Mouse (Mus musculus) ES-E14 (cell line): ENCODE measurements at regions not wholly inside any gene's neighbourhood (a gene's known extent, or its start where the extent isn't known, plus 50 kb on each side); places are given as distances from the start of the nearest gene placed in this dataset.

ENCODE experiments used
- HCFC1 ChIP-seq: IDR thresholded peaks from 2 replicates; pipeline ENCODE4 v1.6.1; 2012; ENCODE audit warnings: low read length, inconsistent platforms, borderline replicate concordance; ENCODE audit not compliant: insufficient read depth
- MAFK ChIP-seq: IDR thresholded peaks from 2 replicates; pipeline ENCODE4 v1.6.1; 2014; ENCODE audit warnings: mild to moderate bottlenecking, low read depth, low read length, inconsistent platforms; ENCODE audit not compliant: insufficient read depth

DNA sequence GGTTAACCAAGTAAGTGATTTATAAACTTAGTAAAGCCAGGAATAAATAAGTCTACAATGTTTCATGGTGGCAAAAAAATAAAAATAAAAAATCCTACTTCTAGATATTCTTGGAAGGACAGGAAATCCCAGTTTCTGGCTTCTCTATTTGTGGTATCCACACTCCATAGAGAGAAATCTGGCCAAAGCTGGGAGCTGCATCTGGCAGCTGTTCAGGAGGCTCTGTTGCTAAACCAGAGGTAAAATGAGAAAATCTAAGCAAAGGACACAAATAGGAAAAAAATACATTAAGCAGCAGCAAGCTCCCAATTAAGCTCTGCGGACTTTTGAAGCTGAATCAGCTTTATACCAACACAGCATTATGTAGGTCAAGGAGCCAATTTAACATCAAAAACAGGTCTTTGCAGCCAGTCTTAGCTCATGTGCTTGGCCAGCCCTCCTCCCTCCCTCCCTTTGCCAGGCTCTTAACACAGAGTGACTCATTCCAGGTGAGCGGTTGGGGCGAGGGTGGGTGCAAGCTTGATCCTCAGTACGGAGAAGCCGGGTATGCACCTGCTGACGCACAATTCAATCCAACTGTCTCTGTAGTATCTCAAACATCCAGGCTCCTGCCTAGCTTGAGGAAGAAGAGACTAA is 456.9 kb downstream of the Cbln4 start:
- no peak for TF ChIP-seq HCFC1
- TF ChIP-seq MAFK = no peak
